In the genomic region with DNA sequence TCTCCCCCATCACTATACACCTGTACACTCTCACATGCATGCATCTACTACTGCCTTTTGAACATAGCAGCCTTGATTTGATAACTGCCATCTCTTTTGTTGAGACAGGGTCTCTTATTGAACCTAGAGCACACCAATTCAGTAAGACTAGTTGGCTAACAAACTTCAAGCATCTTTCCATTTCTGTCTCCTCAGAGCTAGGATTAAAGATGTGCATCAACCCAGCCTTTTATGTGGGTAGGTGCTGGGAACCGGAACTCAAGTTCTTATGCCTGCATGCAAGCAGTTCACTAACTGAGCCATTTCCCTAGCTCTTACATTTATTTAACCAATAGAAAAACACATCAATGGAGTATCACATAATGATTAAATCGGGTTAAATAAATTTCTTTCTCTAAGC, we compare ENCODE assay signal across 20 mouse cellular contexts. TPM values are rescaled to one million over a fixed set of nuclear protein-coding genes. Genes with fewer than 3 reads are reported as not detected.
DNase-seq lines count a peak whose midpoint lies in the region; ATAC-seq and TF ChIP-seq lines count a peak whose summit lies in the region.
"Had no signal": no experiment of that assay in that cellular context is flagged by ENCODE, and none has a peak within 500 bp of the region (broad histone marks: within the 10 kb centered on the region; RNA-seq: fewer than 3 reads in every experiment).

No protein-coding gene starts in this region.

- no peak for TF ChIP-seq CTCF in liver, postnatal 0 days (IDR thresholded peaks at IDR 0.05; ENCODE audit: low read depth)

- ATAC-seq in liver, postnatal 0 days, result no peak
- ATAC-seq: forebrain, embryonic 15.5 days; inflammation-experienced regulatory T-cells, adult 6 months had no signal

- 85% methylated on average over 2 of the region's 2 CpGs for WGBS in embryonic facial prominence, embryonic 10.5 days
- 70% methylated on average over 2 of the region's 2 CpGs for WGBS in liver, postnatal 0 days (ENCODE audit: insufficient replicate concordance)

- peak; percentile 9 for DNase-seq in thymus, postnatal 0 days (ENCODE audit: low spot score)
- no peak for DNase-seq in thymus, adult 18-20 months
- DNase-seq in CD8-positive naive resting alpha-beta T cell, adult 2 months (ENCODE audit: low read depth in 2 of 2, low spot score in 2 of 2), result peak; percentile 1 to 7
- DNase-seq in induced T-regulatory cell, adult 2 months (ENCODE audit: low read depth), result peak; percentile 13
- no peak for DNase-seq in layer of hippocampus, adult 18-20 months (ENCODE audit: low spot score in 2 of 2)
- DNase-seq in embryonic facial prominence, embryonic 10.5 days (ENCODE audit: low spot score), result no peak
- DNase-seq in liver, postnatal 0 days, result no peak
- DNase-seq: adrenal gland, adult 2 months; adrenal gland, postnatal 25 days; B cell, adult 2 months; cerebellum, adult 18-20 months; cerebellum, adult 9-11 months; gastrocnemius, postnatal 36 days; heart, adult 11 months; heart, postnatal 36 days had no signal

- peaks cover 94% of the 10 kb centered on the region for H3K27me3 ChIP-seq in embryonic facial prominence, embryonic 10.5 days (replicated peaks; ENCODE audit: low read depth, poor library complexity, severe bottlenecking)
- no peaks in the 10 kb centered on the region for H3K27me3 ChIP-seq in liver, postnatal 0 days (ENCODE audit: insufficient read depth, low read length)
- H3K27me3 ChIP-seq: forebrain, embryonic 15.5 days had no signal

- H3K4me1 ChIP-seq in embryonic facial prominence, embryonic 10.5 days, result no peaks in the 10 kb centered on the region
- no peaks in the 10 kb centered on the region for H3K4me1 ChIP-seq in liver, postnatal 0 days (ENCODE audit: insufficient read depth)
- H3K4me1 ChIP-seq: embryonic facial prominence, embryonic 12.5 days; hindbrain, embryonic 15.5 days had no signal

- no peak overlapping the region for H3K9ac ChIP-seq in liver, postnatal 0 days (replicated peaks)
- H3K9ac ChIP-seq: embryonic facial prominence, embryonic 12.5 days; forebrain, embryonic 15.5 days; heart, embryonic 13.5 days; hindbrain, embryonic 15.5 days had no signal

- H3K4me2 ChIP-seq in liver, postnatal 0 days (ENCODE audit: low read depth, low read length), result no peak overlapping the region
- H3K4me2 ChIP-seq: embryonic facial prominence, embryonic 12.5 days; forebrain, embryonic 15.5 days; heart, embryonic 13.5 days; hindbrain, embryonic 15.5 days had no signal

- no peak overlapping the region for H3K4me3 ChIP-seq in embryonic facial prominence, embryonic 10.5 days
- H3K4me3 ChIP-seq in liver, postnatal 0 days (ENCODE audit: low read depth, low read length), result no peak overlapping the region
- H3K4me3 ChIP-seq: embryonic facial prominence, embryonic 12.5 days; forebrain, embryonic 15.5 days; heart, embryonic 13.5 days; hindbrain, embryonic 15.5 days had no signal

- H3K36me3 ChIP-seq in embryonic facial prominence, embryonic 10.5 days (replicated peaks), result no peaks in the 10 kb centered on the region
- H3K36me3 ChIP-seq in liver, postnatal 0 days (replicated peaks; ENCODE audit: insufficient read depth, low read length), result no peaks in the 10 kb centered on the region
- H3K36me3 ChIP-seq: embryonic facial prominence, embryonic 12.5 days; forebrain, embryonic 15.5 days; heart, embryonic 13.5 days; hindbrain, embryonic 15.5 days had no signal

- no peak overlapping the region for H3K27ac ChIP-seq in embryonic facial prominence, embryonic 10.5 days (replicated peaks)
- no peak overlapping the region for H3K27ac ChIP-seq in liver, postnatal 0 days (ENCODE audit: low read depth)
- H3K27ac ChIP-seq: embryonic facial prominence, embryonic 12.5 days; forebrain, embryonic 15.5 days; heart, embryonic 13.5 days; hindbrain, embryonic 15.5 days had no signal

- no peaks in the 10 kb centered on the region for H3K9me3 ChIP-seq in embryonic facial prominence, embryonic 10.5 days
- no peaks in the 10 kb centered on the region for H3K9me3 ChIP-seq in liver, postnatal 0 days (ENCODE audit: low read length)
- H3K9me3 ChIP-seq: embryonic facial prominence, embryonic 12.5 days; forebrain, embryonic 15.5 days; heart, embryonic 13.5 days; hindbrain, embryonic 15.5 days had no signal

- no peak for TF ChIP-seq EP300 in liver, postnatal 0 days (IDR thresholded peaks at IDR 0.05; ENCODE audit: low read depth)

RNA-seq across cellular contexts. Expression of a gene that starts 3.0 kb away (rescaled TPM):
- polyA plus RNA-seq in thymus, postnatal 0 days (2015; fragmentation: Nextera tagmentation; extraction: Ambion mirVana), result 0.69 and 0.86 TPM in 2 replicates
- total RNA-seq in layer of hippocampus, adult 18-20 months (2021), result 10 to 100 TPM; 15.2 to 16.7 TPM
- polyA plus RNA-seq in embryonic facial prominence, embryonic 10.5 days (2016; fragmentation: Nextera tagmentation; extraction: Ambion mirVana), result 0.93 and 1.4 TPM in 2 replicates
- polyA plus RNA-seq in liver, postnatal 0 days (2015; fragmentation: Nextera tagmentation; extraction: Ambion mirVana), result 0.07 and 0.32 TPM in 2 replicates

Comparison
In these comparisons a context has a peak if more than half of its experiments do, and no peak if none do; other contexts are left out.
1. DNase-seq: peak in thymus, postnatal 0 days (single experiment), CD8-positive naive resting alpha-beta T cell, adult 2 months (2 of 2) and induced T-regulatory cell, adult 2 months (single experiment); none in thymus, adult 18-20 months (0 of 2), layer of hippocampus, adult 18-20 months (0 of 2), embryonic facial prominence, embryonic 10.5 days (single experiment) and liver, postnatal 0 days (single experiment).